In the genomic region with DNA sequence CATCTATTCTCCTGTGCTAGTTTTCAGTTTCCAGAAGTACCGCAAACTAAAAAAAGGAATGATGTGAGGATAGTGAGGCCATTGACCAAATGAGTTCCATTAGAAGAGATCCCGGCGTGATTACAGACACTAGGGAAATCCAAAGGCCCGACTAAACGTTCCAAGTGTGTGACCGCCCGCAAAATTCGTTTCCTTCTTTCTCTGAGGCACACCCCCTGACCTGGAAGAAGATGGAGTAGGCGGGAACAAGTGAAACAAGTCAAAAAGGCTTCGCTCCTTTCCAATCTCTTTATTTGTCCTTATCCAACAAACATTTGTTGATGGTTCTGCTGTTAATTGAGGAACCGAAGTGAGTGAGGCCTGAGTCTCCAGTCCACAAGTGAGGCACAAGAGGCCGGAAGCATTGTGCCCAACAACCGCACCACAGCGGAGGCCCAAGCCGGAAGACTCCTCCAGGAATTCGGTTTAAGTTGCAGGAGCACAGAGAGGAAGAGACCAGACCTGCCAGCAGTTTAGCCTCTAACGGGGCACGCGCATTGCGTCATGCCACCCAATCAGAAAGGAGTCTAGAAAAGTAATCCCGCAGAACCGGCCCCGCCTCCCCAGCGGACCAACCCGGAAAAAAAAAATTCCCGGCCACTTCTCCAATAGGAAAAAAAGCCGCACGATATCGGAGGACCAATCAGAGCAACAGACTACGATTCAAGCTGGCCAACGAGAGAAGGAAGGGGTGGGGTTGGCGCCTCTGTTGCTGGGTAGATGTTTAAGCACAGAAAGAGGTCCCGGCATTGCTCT, we compare ENCODE assay signal across 8 mouse cellular contexts. TPM values are rescaled to one million over a fixed set of nuclear protein-coding genes. Genes with fewer than 3 reads are reported as not detected.
A peak's percentile ranks its signal among the peaks of the same experiment; 100 is the strongest.
DNase-seq lines count a peak whose midpoint lies in the region; ATAC-seq lines count a peak whose summit lies in the region.

A gene (minus strand): TSS at position 533 of the 795 bp plus-strand sequence.

- peak within 1 kb of the TSS; percentile 96 for H3K4me3 ChIP-seq in hindbrain, embryonic 15.5 days

- H3K9me3 ChIP-seq in hindbrain, embryonic 15.5 days, result no peaks in the 10 kb centered on the region

- peak within 1 kb of the TSS; percentile 98 for H3K9ac ChIP-seq in hindbrain, embryonic 15.5 days

- DNase-seq in adipocyte (ENCODE audit: low spot score), result peak; percentile 100
- peak; percentile 97 for DNase-seq in gastrocnemius, adult 18-20 months (ENCODE audit: low spot score)
- peak; percentile 95 to 97 for DNase-seq in layer of hippocampus, postnatal 36 days
- DNase-seq in lung, postnatal 25 days (ENCODE audit: low spot score), result peak; percentile 99
- DNase-seq in retina, embryonic 14.5 days (ENCODE audit: low spot score), result peak; percentile 100
- peak; percentile 84 to 96 for DNase-seq in urinary bladder, adult 18-20 months (ENCODE audit: low spot score in 2 of 2)

- H3K4me2 ChIP-seq in hindbrain, embryonic 15.5 days, result peak within 1 kb of the TSS; percentile 91

- under 1% methylated on average over 33 of the region's 33 CpGs for WGBS in hindbrain, embryonic 15.5 days

- H3K4me1 ChIP-seq in hindbrain, embryonic 15.5 days (replicated peaks), result peaks cover 65% of the 10 kb centered on the region

- H3K27ac ChIP-seq in hindbrain, embryonic 15.5 days (replicated peaks), result peak within 1 kb of the TSS; percentile 99

- no peaks in the 10 kb centered on the region for H3K27me3 ChIP-seq in hindbrain, embryonic 15.5 days

- peaks cover 16% of the 10 kb centered on the region for H3K36me3 ChIP-seq in hindbrain, embryonic 15.5 days

- ATAC-seq in common myeloid progenitor, adult 5-6 weeks (replicated peaks; ENCODE audit: low read depth, poor library complexity, severe bottlenecking), result peak; percentile 78
- ATAC-seq in hindbrain, embryonic 15.5 days (ENCODE audit: low FRiP score, low read depth), result peak; percentile 94

RNA-seq across cellular contexts. Expression of the gene that starts here (rescaled TPM):
- total RNA-seq in common myeloid progenitor, adult 5-6 weeks (2017), result 65.7 and 68.2 TPM in 2 replicates
- total RNA-seq in gastrocnemius, adult 18-20 months (2021), result 10 to 100 TPM; 11.1 to 13.6 TPM
- polyA plus RNA-seq in hindbrain, embryonic 15.5 days (2015; fragmentation: Nextera tagmentation; extraction: Ambion mirVana), result 56.8 and 58.6 TPM in 2 replicates
- total RNA-seq in layer of hippocampus, postnatal 36 days (2021), result 10 to 100 TPM; 36.5 to 37.3 TPM

Comparison
In these comparisons a context has a peak if more than half of its experiments do, and no peak if none do; other contexts are left out.
1. Peak in every context shown above with its lines: DNase-seq, ATAC-seq, H3K4me3 ChIP-seq and H3K27ac ChIP-seq.